Mouse (Mus musculus): Measurements from ENCODE around the gene Nostrin. TPM values are rescaled to one million over a fixed set of nuclear protein-coding genes. Genes with fewer than 3 reads are reported as not detected.

Nostrin gene
- total and polyA plus RNA-seq, 3 experiments, result 0.24 to 2.5 (median 0.29) TPM

DNA sequence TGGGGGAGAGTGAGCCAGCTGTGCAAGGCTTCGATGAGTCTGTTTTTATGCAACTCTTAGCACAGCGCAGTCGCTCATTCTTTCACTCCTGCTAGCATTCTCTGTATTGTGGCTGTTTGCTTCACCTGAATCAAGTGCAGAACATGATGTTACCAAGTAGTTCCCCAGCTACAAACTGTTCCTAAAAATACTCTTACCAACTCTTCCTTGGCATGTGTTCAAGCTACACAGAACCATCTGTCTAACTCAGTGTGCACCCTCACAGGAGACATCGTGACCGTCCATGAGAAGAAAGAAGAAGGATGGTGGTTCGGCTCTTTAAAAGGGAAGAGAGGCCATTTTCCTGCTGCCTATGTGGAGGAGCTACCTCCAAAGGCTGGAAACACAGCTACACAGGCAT is 53.1 kb downstream of the Nostrin start:
- H3K4me3 ChIP-seq (replicated peaks in 1 of 3; ENCODE audit: low read depth in 2 of 3, low read length in 2 of 3, poor library complexity in 1 of 3), result no peak overlapping the region
- no peak for DNase-seq (ENCODE audit: extremely low read depth)
- H3K9ac ChIP-seq (ENCODE audit: insufficient read depth, low read depth), result no peak overlapping the region
- no peaks in the 10 kb centered on the region for H3K79me2 ChIP-seq (replicated peaks; ENCODE audit: control insufficient read depth, extremely low read depth, insufficient read depth, poor library complexity, severe bottlenecking)
- no peak overlapping the region for H3K27ac ChIP-seq (ENCODE audit: insufficient read depth, low read depth)
- TF ChIP-seq MEF2A (IDR thresholded peaks at IDR 0.05; ENCODE audit: borderline replicate concordance, low read depth, low read length) (no peak), USF2 (conservative IDR thresholded peaks at IDR 0.05; ENCODE audit: low read depth, low read length) (no peak), USF1 (IDR thresholded peaks at IDR 0.05; ENCODE audit: low read depth, low read length) (no peak), TCF12 (IDR thresholded peaks at IDR 0.05; ENCODE audit: low read depth, low read length) (no peak), ELF1 (IDR thresholded peaks at IDR 0.05; ENCODE audit: low read depth, low read length) (no peak), HCFC1 (IDR thresholded peaks at IDR 0.05; ENCODE audit: low read depth, low read length) (no peak), MAZ (IDR thresholded peaks at IDR 0.05; ENCODE audit: low read depth, low read length) (no peak), CHD2 (IDR thresholded peaks at IDR 0.05; ENCODE audit: low read length) (no peak), MAX (IDR thresholded peaks at IDR 0.05; ENCODE audit: low read length) (no peak), TBP (conservative IDR thresholded peaks at IDR 0.05; ENCODE audit: low read depth, low read length) (no peak), ZMIZ1 (IDR thresholded peaks at IDR 0.05; ENCODE audit: low read depth, low read length) (no peak), POLR2AphosphoS2 (IDR thresholded peaks at IDR 0.05; ENCODE audit: low read depth, low read length) (no peak), JUN (IDR thresholded peaks at IDR 0.05; ENCODE audit: insufficient read depth, low read depth, low read length) (no peak), CHD1 (IDR thresholded peaks at IDR 0.05; ENCODE audit: low read depth, low read length) (no peak), RAD21 (IDR thresholded peaks at IDR 0.05; ENCODE audit: low read depth, low read length) (no peak), PAX5 (IDR thresholded peaks at IDR 0.05; ENCODE audit: low read length) (no peak), ZNF384 (IDR thresholded peaks at IDR 0.05; ENCODE audit: low read depth, low read length) (no peak), BHLHE40 (IDR thresholded peaks at IDR 0.05; ENCODE audit: low read depth, low read length) (no peak)
- dilution Hi-C loops (cut with MboI; ENCODE audit: extremely low pct_ligation_motif_present, extremely low pct_unique_long_range_greater_than_20kb, low sequenced_read_pairs), result no loop called here
- H3K4me2 ChIP-seq (ENCODE audit: insufficient read depth, low read depth, poor library complexity, severe bottlenecking), result no peak overlapping the region
- in situ Hi-C loops (cut with MboI; ENCODE audit: low pct_ligation_motif_present, low pct_unique_long_range_greater_than_20kb, low sequenced_read_pairs), result no loop called here
- H3K4me1 ChIP-seq (ENCODE audit: control insufficient read depth in 1 of 2, insufficient read depth in 2 of 2), result no peaks in the 10 kb centered on the region
- H3K27me3 ChIP-seq (replicated peaks), result no peaks in the 10 kb centered on the region
- peaks cover 8 to 48% of the 10 kb centered on the region in 2 experiments for H3K36me3 ChIP-seq (replicated peaks in 1 of 2; ENCODE audit: control insufficient read depth in 1 of 2, insufficient read depth in 1 of 2, low read length in 1 of 2)
- H3K9me3 ChIP-seq (replicated peaks; ENCODE audit: low read length), result no peaks in the 10 kb centered on the region

DNA sequence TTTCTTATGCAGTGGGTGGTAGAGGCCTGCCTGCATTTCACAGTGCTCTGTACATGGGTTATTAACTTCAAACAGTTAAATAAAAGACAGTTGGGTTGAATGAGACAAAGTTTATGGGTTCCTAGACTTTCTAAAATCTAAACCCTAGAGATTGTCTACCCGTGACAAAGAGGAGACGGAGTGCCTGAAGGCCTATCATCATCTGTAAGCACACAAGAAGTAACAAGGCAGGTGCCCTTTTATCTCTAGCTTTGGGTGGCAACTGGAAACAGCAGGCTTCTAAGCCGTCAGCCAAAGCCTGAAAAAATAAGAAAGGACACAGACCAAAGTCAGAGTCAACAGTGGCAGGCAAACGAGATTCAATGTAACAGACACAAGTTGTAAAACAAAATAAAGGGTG is 53.6 kb downstream of the Nostrin start:
- Histone ChIP-seq H3K27ac (ENCODE audit: insufficient read depth, low read depth) (no peak overlapping the region), H3K4me2 (ENCODE audit: insufficient read depth, low read depth, poor library complexity, severe bottlenecking) (no peak overlapping the region), H3K9ac (ENCODE audit: insufficient read depth, low read depth) (no peak overlapping the region), H3K27me3 (replicated peaks) (no peaks in the 10 kb centered on the region), H3K79me2 (replicated peaks; ENCODE audit: control insufficient read depth, extremely low read depth, insufficient read depth, poor library complexity, severe bottlenecking) (no peaks in the 10 kb centered on the region), H3K4me1 (ENCODE audit: control insufficient read depth in 1 of 2, insufficient read depth in 2 of 2) (no peaks in the 10 kb centered on the region), H3K36me3 (replicated peaks in 1 of 2; ENCODE audit: control insufficient read depth in 1 of 2, insufficient read depth in 1 of 2, low read length in 1 of 2) (peaks cover 8 to 53% of the 10 kb centered on the region in 2 experiments), H3K4me3 (replicated peaks in 1 of 3; ENCODE audit: low read depth in 2 of 3, low read length in 2 of 3, poor library complexity in 1 of 3) (no peak overlapping the region), H3K9me3 (replicated peaks; ENCODE audit: low read length) (no peaks in the 10 kb centered on the region)
- no peak for DNase-seq (ENCODE audit: extremely low read depth)
- dilution Hi-C loops (cut with MboI; ENCODE audit: extremely low pct_ligation_motif_present, extremely low pct_unique_long_range_greater_than_20kb, low sequenced_read_pairs), result no loop called here
- in situ Hi-C loops (cut with MboI; ENCODE audit: low pct_ligation_motif_present, low pct_unique_long_range_greater_than_20kb, low sequenced_read_pairs), result no loop called here
- TF ChIP-seq RCOR1 (conservative IDR thresholded peaks at IDR 0.05; ENCODE audit: low read depth, low read length) (no peak), CHD1 (IDR thresholded peaks at IDR 0.05; ENCODE audit: low read depth, low read length) (no peak), POLR2A (IDR thresholded peaks at IDR 0.05; ENCODE audit: low read depth, low read length) (no peak), JUND (conservative IDR thresholded peaks at IDR 0.05; ENCODE audit: low read depth, low read length) (no peak), BHLHE40 (IDR thresholded peaks at IDR 0.05; ENCODE audit: low read depth, low read length) (no peak), EP300 (IDR thresholded peaks at IDR 0.05; ENCODE audit: low read length) (no peak), MAFK (IDR thresholded peaks at IDR 0.05; ENCODE audit: insufficient replicate concordance, low read length) (no peak), HCFC1 (IDR thresholded peaks at IDR 0.05; ENCODE audit: low read depth, low read length) (no peak), CHD2 (IDR thresholded peaks at IDR 0.05; ENCODE audit: low read length) (no peak), KAT2A (IDR thresholded peaks at IDR 0.05; ENCODE audit: insufficient replicate concordance, low read length) (no peak)

All from CH12.LX (cell line).